Mouse (Mus musculus): ENCODE results near the gene Tspan18. TPM values are rescaled to one million over a fixed set of nuclear protein-coding genes. Genes with fewer than 3 reads are reported as not detected.

The Tspan18 gene
- polyA plus RNA-seq, 1 experiment from 2014 or later: 48.2 TPM

- H3K36me3 ChIP-seq (ENCODE audit: control insufficient read depth, insufficient read depth, low read length): peaks cover 7% of the 10 kb centered on the region
- peak overlapping the region; percentile 90 to 97 for H3K27ac ChIP-seq (replicated peaks in 1 of 2; ENCODE audit: control insufficient read depth in 1 of 2, insufficient read depth in 1 of 2, low read depth in 2 of 2, low read length in 2 of 2)
- peak overlapping the region; percentile 54 for H3K4me2 ChIP-seq (ENCODE audit: low read length)
- H3K9ac ChIP-seq (ENCODE audit: low read length): peak overlapping the region; percentile 62
- ATAC-seq (ENCODE audit: insufficient number of reproducible peaks, insufficient read depth, low FRiP score, low read depth): peak; percentile 89
- peak overlapping the region; percentile 6 to 13; a peak in 1 of 4 replicates for H3K4me3 ChIP-seq (ENCODE audit: control insufficient read depth in 1 of 2, insufficient read depth in 1 of 2, low read depth in 1 of 2, low read length in 2 of 2)
- no peaks in the 10 kb centered on the region for H3K9me3 ChIP-seq (ENCODE audit: control insufficient read depth, low read length)
- peaks cover 47 to 62% of the 10 kb centered on the region in 2 experiments for H3K4me1 ChIP-seq (ENCODE audit: control insufficient read depth in 2 of 2, insufficient read depth in 2 of 2, low read length in 2 of 2)
- H3K27me3 ChIP-seq (ENCODE audit: control insufficient read depth, insufficient read depth, low read length): no peaks in the 10 kb centered on the region
- 11% methylated on average over 14 of the region's 14 CpGs for WGBS
Observed at GRCm38 (mm10) chr2:93309724-93310413, 24.4 kb downstream of the Tspan18 start.

- Histone ChIP-seq H3K4me1 (ENCODE audit: control insufficient read depth in 2 of 2, insufficient read depth in 2 of 2, low read length in 2 of 2) (peaks cover 47 to 56% of the 10 kb centered on the region in 2 experiments), H3K27me3 (ENCODE audit: control insufficient read depth, insufficient read depth, low read length) (no peaks in the 10 kb centered on the region), H3K9me3 (ENCODE audit: control insufficient read depth, low read length) (no peaks in the 10 kb centered on the region), H3K4me3 (ENCODE audit: control insufficient read depth in 1 of 2, insufficient read depth in 1 of 2, low read depth in 1 of 2, low read length in 2 of 2) (no peak overlapping the region), H3K27ac (replicated peaks in 1 of 2; ENCODE audit: control insufficient read depth in 1 of 2, insufficient read depth in 1 of 2, low read depth in 2 of 2, low read length in 2 of 2) (no peak overlapping the region), H3K36me3 (ENCODE audit: control insufficient read depth, insufficient read depth, low read length) (peaks cover 7% of the 10 kb centered on the region), H3K4me2 (ENCODE audit: low read length) (no peak overlapping the region), H3K9ac (ENCODE audit: low read length) (no peak overlapping the region)
- WGBS: 85% methylated on average over 4 of the region's 4 CpGs
- no peak for ATAC-seq (ENCODE audit: insufficient number of reproducible peaks, insufficient read depth, low FRiP score, low read depth)
Observed at GRCm38 (mm10) chr2:93306898-93307297, 27.4 kb downstream of the Tspan18 start.

GRCm38 (mm10) chr2:93304273-93304634 lies 30.1 kb downstream of the Tspan18 start:
- H3K9me3 ChIP-seq (ENCODE audit: control insufficient read depth, low read length): no peaks in the 10 kb centered on the region
- H3K4me1 ChIP-seq (ENCODE audit: control insufficient read depth in 2 of 2, insufficient read depth in 2 of 2, low read length in 2 of 2): peaks cover 26 to 31% of the 10 kb centered on the region in 2 experiments
- no peaks in the 10 kb centered on the region for H3K27me3 ChIP-seq (ENCODE audit: control insufficient read depth, insufficient read depth, low read length)
- peak overlapping the region; percentile 10 for H3K9ac ChIP-seq (ENCODE audit: low read length)
- no peak for ATAC-seq (ENCODE audit: insufficient number of reproducible peaks, insufficient read depth, low FRiP score, low read depth)
- H3K27ac ChIP-seq (replicated peaks in 1 of 2; ENCODE audit: control insufficient read depth in 1 of 2, insufficient read depth in 1 of 2, low read depth in 2 of 2, low read length in 2 of 2): peak overlapping the region; percentile 85 to 86
- 47% methylated on average over 4 of the region's 4 CpGs for WGBS
- no peak overlapping the region for H3K4me3 ChIP-seq (ENCODE audit: control insufficient read depth in 1 of 2, insufficient read depth in 1 of 2, low read depth in 1 of 2, low read length in 2 of 2)
- H3K4me2 ChIP-seq (ENCODE audit: low read length): no peak overlapping the region
- peaks cover 10% of the 10 kb centered on the region; the same call in 1 of the 2 replicates for H3K36me3 ChIP-seq (ENCODE audit: control insufficient read depth, insufficient read depth, low read length)

- Histone ChIP-seq H3K27ac (replicated peaks in 1 of 2; ENCODE audit: control insufficient read depth in 1 of 2, insufficient read depth in 1 of 2, low read depth in 2 of 2, low read length in 2 of 2) (peak overlapping the region; percentile 85 to 86), H3K4me3 (ENCODE audit: control insufficient read depth in 1 of 2, insufficient read depth in 1 of 2, low read depth in 1 of 2, low read length in 2 of 2) (no peak overlapping the region), H3K9me3 (ENCODE audit: control insufficient read depth, low read length) (no peaks in the 10 kb centered on the region), H3K4me2 (ENCODE audit: low read length) (no peak overlapping the region), H3K9ac (ENCODE audit: low read length) (peak overlapping the region; percentile 10), H3K4me1 (ENCODE audit: control insufficient read depth in 2 of 2, insufficient read depth in 2 of 2, low read length in 2 of 2) (peaks cover 22 to 26% of the 10 kb centered on the region in 2 experiments), H3K27me3 (ENCODE audit: control insufficient read depth, insufficient read depth, low read length) (no peaks in the 10 kb centered on the region), H3K36me3 (ENCODE audit: control insufficient read depth, insufficient read depth, low read length) (peaks cover 11% of the 10 kb centered on the region; the same call in 1 of the 2 replicates)
- 24% methylated on average over 16 of the region's 16 CpGs for WGBS
- peak; percentile 67 for ATAC-seq (ENCODE audit: insufficient number of reproducible peaks, insufficient read depth, low FRiP score, low read depth)
Observed at GRCm38 (mm10) chr2:93303585-93304272, 30.6 kb downstream of the Tspan18 start.

GRCm38 (mm10) chr2:93303260-93303584 lies 31.1 kb downstream of the Tspan18 start:
- Histone ChIP-seq H3K4me1 (ENCODE audit: control insufficient read depth in 2 of 2, insufficient read depth in 2 of 2, low read length in 2 of 2) (peaks cover 20 to 21% of the 10 kb centered on the region in 2 experiments), H3K4me3 (ENCODE audit: control insufficient read depth in 1 of 2, insufficient read depth in 1 of 2, low read depth in 1 of 2, low read length in 2 of 2) (no peak overlapping the region), H3K36me3 (ENCODE audit: control insufficient read depth, insufficient read depth, low read length) (peaks cover 15% of the 10 kb centered on the region; the same call in 1 of the 2 replicates), H3K27me3 (ENCODE audit: control insufficient read depth, insufficient read depth, low read length) (no peaks in the 10 kb centered on the region), H3K9me3 (ENCODE audit: control insufficient read depth, low read length) (no peaks in the 10 kb centered on the region), H3K27ac (replicated peaks in 1 of 2; ENCODE audit: control insufficient read depth in 1 of 2, insufficient read depth in 1 of 2, low read depth in 2 of 2, low read length in 2 of 2) (peak overlapping the region; percentile 85 to 86), H3K9ac (ENCODE audit: low read length) (no peak overlapping the region), H3K4me2 (ENCODE audit: low read length) (no peak overlapping the region)
- ATAC-seq (ENCODE audit: insufficient number of reproducible peaks, insufficient read depth, low FRiP score, low read depth): no peak
- 37% methylated on average over 5 of the region's 5 CpGs for WGBS

GRCm38 (mm10) chr2:93297656-93298055 lies 36.6 kb downstream of the Tspan18 start:
- no peak overlapping the region for H3K4me2 ChIP-seq (ENCODE audit: low read length)
- no peaks in the 10 kb centered on the region for H3K27me3 ChIP-seq (ENCODE audit: control insufficient read depth, insufficient read depth, low read length)
- no peak overlapping the region for H3K9ac ChIP-seq (ENCODE audit: low read length)
- peak; percentile 64 for ATAC-seq (ENCODE audit: insufficient number of reproducible peaks, insufficient read depth, low FRiP score, low read depth)
- H3K4me1 ChIP-seq (ENCODE audit: control insufficient read depth in 2 of 2, insufficient read depth in 2 of 2, low read length in 2 of 2): peaks cover 2 to 9% of the 10 kb centered on the region in 2 experiments; a peak in 3 of 4 replicates
- H3K9me3 ChIP-seq (ENCODE audit: control insufficient read depth, low read length): peaks cover 3% of the 10 kb centered on the region; the same call in 1 of the 2 replicates
- 30% methylated on average over 3 of the region's 3 CpGs for WGBS
- H3K4me3 ChIP-seq (ENCODE audit: control insufficient read depth in 1 of 2, insufficient read depth in 1 of 2, low read depth in 1 of 2, low read length in 2 of 2): no peak overlapping the region
- peak overlapping the region in 1 of 2 experiments; percentile 55; a peak in 1 of 4 replicates for H3K27ac ChIP-seq (replicated peaks in 1 of 2; ENCODE audit: control insufficient read depth in 1 of 2, insufficient read depth in 1 of 2, low read depth in 2 of 2, low read length in 2 of 2)
- H3K36me3 ChIP-seq (ENCODE audit: control insufficient read depth, insufficient read depth, low read length): peaks cover 29% of the 10 kb centered on the region

GRCm38 (mm10) chr2:93291186-93291926 lies 42.9 kb downstream of the Tspan18 start:
- peaks cover 30 to 41% of the 10 kb centered on the region in 2 experiments for H3K4me1 ChIP-seq (ENCODE audit: control insufficient read depth in 2 of 2, insufficient read depth in 2 of 2, low read length in 2 of 2)
- H3K27ac ChIP-seq (replicated peaks in 1 of 2; ENCODE audit: control insufficient read depth in 1 of 2, insufficient read depth in 1 of 2, low read depth in 2 of 2, low read length in 2 of 2): no peak overlapping the region
- no peak overlapping the region for H3K4me3 ChIP-seq (ENCODE audit: control insufficient read depth in 1 of 2, insufficient read depth in 1 of 2, low read depth in 1 of 2, low read length in 2 of 2)
- ATAC-seq (ENCODE audit: insufficient number of reproducible peaks, insufficient read depth, low FRiP score, low read depth): no peak
- no peak overlapping the region for H3K4me2 ChIP-seq (ENCODE audit: low read length)
- H3K9ac ChIP-seq (ENCODE audit: low read length): no peak overlapping the region
- H3K36me3 ChIP-seq (ENCODE audit: control insufficient read depth, insufficient read depth, low read length): peaks cover 15% of the 10 kb centered on the region
- H3K27me3 ChIP-seq (ENCODE audit: control insufficient read depth, insufficient read depth, low read length): no peaks in the 10 kb centered on the region
- peaks cover 3% of the 10 kb centered on the region; the same call in 1 of the 2 replicates for H3K9me3 ChIP-seq (ENCODE audit: control insufficient read depth, low read length)
- WGBS: 71% methylated on average over 13 of the region's 13 CpGs
